Mouse (Mus musculus): ENCODE data around the gene Olfr1295. TPM values are rescaled to one million over a fixed set of nuclear protein-coding genes. Genes with fewer than 3 reads are reported as not detected.

Gene Olfr1295
- total RNA-seq (2014; rRNA removed) (not detected in 2 replicates), polyA plus RNA-seq (2015; fragmentation: Nextera tagmentation; extraction: Ambion mirVana) (not detected in 2 replicates)

DNA sequence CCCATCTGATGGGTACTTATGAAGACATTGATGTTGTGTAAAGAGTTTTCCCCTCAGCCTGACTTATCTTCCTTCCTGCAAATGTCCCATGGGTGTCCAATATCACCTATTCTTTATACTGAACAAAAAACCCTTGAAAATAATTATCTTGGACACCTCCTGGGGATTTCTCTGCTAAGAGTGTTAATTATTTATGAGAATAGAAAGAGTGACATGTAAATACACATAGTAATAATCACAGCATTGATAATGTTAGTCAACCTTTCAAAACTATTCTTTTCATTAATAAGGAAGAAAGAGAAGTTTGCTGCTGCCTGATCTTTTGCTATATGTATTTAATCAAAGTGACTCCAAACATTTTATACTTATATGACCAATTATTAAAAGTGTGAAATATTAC is at the start of gene Olfr1295:
Gene Olfr1295 (minus strand): TSS at position 101 of the 400 bp plus-strand sequence.
- H3K4me2 ChIP-seq (ENCODE audit: low read depth), result no peak within 1 kb of the TSS
- no peak within 1 kb of the TSS for H3K27ac ChIP-seq (ENCODE audit: low read depth, low read length)
- H3K36me3 ChIP-seq (ENCODE audit: insufficient read depth), result no peaks in the 10 kb centered on the region
- TF ChIP-seq CTCF (IDR thresholded peaks at IDR 0.05; ENCODE audit: low read depth), result no peak
- ATAC-seq (no peak), DNase-seq (no peak)
- no peaks in the 10 kb centered on the region for H3K4me1 ChIP-seq (ENCODE audit: insufficient read depth)
- no peak within 1 kb of the TSS for H3K9ac ChIP-seq
- no peak within 1 kb of the TSS for H3K4me3 ChIP-seq (ENCODE audit: low read depth, low read length)
- H3K9me3 ChIP-seq (ENCODE audit: low read length), result no peaks in the 10 kb centered on the region
- no peaks in the 10 kb centered on the region for H3K27me3 ChIP-seq (ENCODE audit: insufficient read depth, low read length)

GRCm38 (mm10) chr2:111540191-111540590 is 29.3 kb downstream of the Olfr1295 start, which contains the start of gene Olfr1294:
TSS of gene Olfr1294 (minus strand) at chr2:111540291.
- Histone ChIP-seq H3K4me1 (ENCODE audit: insufficient read depth) (no peaks in the 10 kb centered on the region), H3K4me3 (ENCODE audit: low read depth, low read length) (no peak within 1 kb of the TSS), H3K9ac (no peak within 1 kb of the TSS), H3K27me3 (ENCODE audit: insufficient read depth, low read length) (no peaks in the 10 kb centered on the region), H3K36me3 (ENCODE audit: insufficient read depth) (no peaks in the 10 kb centered on the region), H3K4me2 (ENCODE audit: low read depth) (no peak within 1 kb of the TSS), H3K9me3 (ENCODE audit: low read length) (no peaks in the 10 kb centered on the region), H3K27ac (ENCODE audit: low read depth, low read length) (no peak within 1 kb of the TSS)
- TF ChIP-seq CTCF (IDR thresholded peaks at IDR 0.05; ENCODE audit: low read depth), result no peak
- DNase-seq (no peak), ATAC-seq (no peak)
- 49% methylated on average over 1 of the region's 1 CpGs for WGBS

GRCm38 (mm10) chr2:111524903-111525302 is 44.6 kb downstream of the Olfr1295 start, which contains the start of gene Olfr1293-ps:
TSS of gene Olfr1293-ps (plus strand) at chr2:111525203.
- Histone ChIP-seq H3K4me2 (ENCODE audit: low read depth) (no peak within 1 kb of the TSS), H3K4me1 (ENCODE audit: insufficient read depth) (no peaks in the 10 kb centered on the region), H3K27ac (ENCODE audit: low read depth, low read length) (no peak within 1 kb of the TSS), H3K36me3 (ENCODE audit: insufficient read depth) (no peaks in the 10 kb centered on the region), H3K9ac (no peak within 1 kb of the TSS), H3K27me3 (ENCODE audit: insufficient read depth, low read length) (no peaks in the 10 kb centered on the region), H3K9me3 (ENCODE audit: low read length) (no peaks in the 10 kb centered on the region), H3K4me3 (ENCODE audit: low read depth, low read length) (no peak within 1 kb of the TSS)
- ATAC-seq, result no peak
- WGBS, result 95% methylated on average over 1 of the region's 1 CpGs
- DNase-seq, result no peak
- TF ChIP-seq CTCF (IDR thresholded peaks at IDR 0.05; ENCODE audit: low read depth), result no peak

DNA sequence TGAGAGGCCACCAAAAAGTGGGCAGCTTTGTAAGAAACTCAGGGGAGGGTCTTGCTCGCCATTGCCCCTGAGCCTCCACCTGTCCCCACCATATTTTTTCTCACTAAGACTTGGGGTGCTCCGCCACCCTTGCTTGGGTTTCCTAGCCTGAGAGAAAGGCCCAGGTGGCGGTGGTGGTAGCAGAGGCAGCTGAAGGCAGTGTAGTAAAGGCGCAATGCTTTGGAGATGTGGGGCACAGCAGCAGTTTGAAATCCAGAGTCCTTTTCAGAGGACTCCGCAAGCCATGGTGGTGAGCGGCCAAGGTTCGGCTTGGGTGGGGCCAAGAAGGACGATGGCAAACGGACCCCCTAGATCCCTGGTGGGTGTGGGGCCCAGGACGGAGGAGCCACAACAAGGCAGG is 52.0 kb downstream of the Olfr1295 start:
- no peak for ATAC-seq
- DNase-seq, result no peak
- H3K9ac ChIP-seq, result no peak overlapping the region
- H3K36me3 ChIP-seq (ENCODE audit: insufficient read depth), result no peaks in the 10 kb centered on the region
- no peak for TF ChIP-seq CTCF (IDR thresholded peaks at IDR 0.05; ENCODE audit: low read depth)
- H3K4me3 ChIP-seq (ENCODE audit: low read depth, low read length), result no peak overlapping the region
- H3K27ac ChIP-seq (ENCODE audit: low read depth, low read length), result no peak overlapping the region
- H3K4me1 ChIP-seq (ENCODE audit: insufficient read depth), result no peaks in the 10 kb centered on the region
- WGBS, result 90% methylated on average over 10 of the region's 10 CpGs
- no peak overlapping the region for H3K4me2 ChIP-seq (ENCODE audit: low read depth)
- H3K9me3 ChIP-seq (ENCODE audit: low read length), result no peaks in the 10 kb centered on the region
- H3K27me3 ChIP-seq (ENCODE audit: insufficient read depth, low read length), result no peaks in the 10 kb centered on the region

Other genes with a start within 250 kb of the Olfr1295 start
- not detected in 2 replicates for gene Olfr1281, start 243.2 kb downstream of the Olfr1295 start, total RNA-seq (2014; rRNA removed)
- not detected in 2 replicates for gene Olfr1281, start 243.2 kb downstream of the Olfr1295 start, polyA plus RNA-seq (2015; fragmentation: Nextera tagmentation; extraction: Ambion mirVana)
- not detected in 2 replicates for gene Olfr1282, start 233.6 kb downstream of the Olfr1295 start, total RNA-seq (2014; rRNA removed)
- not detected in 2 replicates for gene Olfr1282, start 233.6 kb downstream of the Olfr1295 start, polyA plus RNA-seq (2015; fragmentation: Nextera tagmentation; extraction: Ambion mirVana)
- not detected in 2 replicates for gene Olfr1283, start 202.9 kb downstream of the Olfr1295 start, total RNA-seq (2014; rRNA removed)
- not detected in 2 replicates for gene Olfr1283, start 202.9 kb downstream of the Olfr1295 start, polyA plus RNA-seq (2015; fragmentation: Nextera tagmentation; extraction: Ambion mirVana)
- gene Olfr1284, start 194.2 kb downstream of the Olfr1295 start, total RNA-seq (2014; rRNA removed), result not detected in 2 replicates
- not detected in 2 replicates for gene Olfr1284, start 194.2 kb downstream of the Olfr1295 start, polyA plus RNA-seq (2015; fragmentation: Nextera tagmentation; extraction: Ambion mirVana)
- not detected in 2 replicates for gene Olfr1286, start 146.6 kb downstream of the Olfr1295 start, total RNA-seq (2014; rRNA removed)
- gene Olfr1286, start 146.6 kb downstream of the Olfr1295 start, polyA plus RNA-seq (2015; fragmentation: Nextera tagmentation; extraction: Ambion mirVana), result not detected in 2 replicates
- not detected in 2 replicates for gene Olfr1287, start 120.5 kb downstream of the Olfr1295 start, total RNA-seq (2014; rRNA removed)
- gene Olfr1287, start 120.5 kb downstream of the Olfr1295 start, polyA plus RNA-seq (2015; fragmentation: Nextera tagmentation; extraction: Ambion mirVana), result not detected in 2 replicates
- not detected in 2 replicates for gene Olfr1288, start 95.6 kb downstream of the Olfr1295 start, total RNA-seq (2014; rRNA removed)
- gene Olfr1288, start 95.6 kb downstream of the Olfr1295 start, polyA plus RNA-seq (2015; fragmentation: Nextera tagmentation; extraction: Ambion mirVana), result not detected in 2 replicates
- gene Olfr1289, start 88.9 kb downstream of the Olfr1295 start, total RNA-seq (2014; rRNA removed), result not detected in 2 replicates
- not detected in 2 replicates for gene Olfr1289, start 88.9 kb downstream of the Olfr1295 start, polyA plus RNA-seq (2015; fragmentation: Nextera tagmentation; extraction: Ambion mirVana)
- not detected in 2 replicates for gene Olfr1290, start 75.9 kb downstream of the Olfr1295 start, total RNA-seq (2014; rRNA removed)
- gene Olfr1290, start 75.9 kb downstream of the Olfr1295 start, polyA plus RNA-seq (2015; fragmentation: Nextera tagmentation; extraction: Ambion mirVana), result not detected in 2 replicates
- not detected in 2 replicates for gene Olfr1291-ps1, start 72.5 kb downstream of the Olfr1295 start, total RNA-seq (2014; rRNA removed)
- not detected in 2 replicates for gene Olfr1291-ps1, start 72.5 kb downstream of the Olfr1295 start, polyA plus RNA-seq (2015; fragmentation: Nextera tagmentation; extraction: Ambion mirVana)
- not detected in 2 replicates for gene Olfr1293-ps, start 44.5 kb downstream of the Olfr1295 start, total RNA-seq (2014; rRNA removed)
- gene Olfr1293-ps, start 44.5 kb downstream of the Olfr1295 start, polyA plus RNA-seq (2015; fragmentation: Nextera tagmentation; extraction: Ambion mirVana), result not detected in 2 replicates
- not detected in 2 replicates for gene Olfr1294, start 29.4 kb downstream of the Olfr1295 start, total RNA-seq (2014; rRNA removed)
- gene Olfr1294, start 29.4 kb downstream of the Olfr1295 start, polyA plus RNA-seq (2015; fragmentation: Nextera tagmentation; extraction: Ambion mirVana), result not detected in 2 replicates
- gene Olfr1297, start 56.8 kb upstream of the Olfr1295 start, total RNA-seq (2014; rRNA removed), result not detected in 2 replicates
- gene Olfr1297, start 56.8 kb upstream of the Olfr1295 start, polyA plus RNA-seq (2015; fragmentation: Nextera tagmentation; extraction: Ambion mirVana), result not detected in 2 replicates
- not detected in 2 replicates for gene Olfr1298, start 79.5 kb upstream of the Olfr1295 start, total RNA-seq (2014; rRNA removed)
- gene Olfr1298, start 79.5 kb upstream of the Olfr1295 start, polyA plus RNA-seq (2015; fragmentation: Nextera tagmentation; extraction: Ambion mirVana), result not detected in 2 replicates
- not detected in 2 replicates for gene Olfr1299, start 91.7 kb upstream of the Olfr1295 start, total RNA-seq (2014; rRNA removed)
- not detected in 2 replicates for gene Olfr1299, start 91.7 kb upstream of the Olfr1295 start, polyA plus RNA-seq (2015; fragmentation: Nextera tagmentation; extraction: Ambion mirVana)
- gene Olfr1301, start 181.3 kb upstream of the Olfr1295 start, total RNA-seq (2014; rRNA removed), result not detected in 2 replicates
- gene Olfr1301, start 181.3 kb upstream of the Olfr1295 start, polyA plus RNA-seq (2015; fragmentation: Nextera tagmentation; extraction: Ambion mirVana), result not detected in 2 replicates
- not detected in 2 replicates for gene Olfr1302, start 207.7 kb upstream of the Olfr1295 start, total RNA-seq (2014; rRNA removed)
- gene Olfr1302, start 207.7 kb upstream of the Olfr1295 start, polyA plus RNA-seq (2015; fragmentation: Nextera tagmentation; extraction: Ambion mirVana), result not detected in 2 replicates